Mouse (Mus musculus): ENCODE results near the gene Clic1. TPM values are rescaled to one million over a fixed set of nuclear protein-coding genes. Genes with fewer than 3 reads are reported as not detected.

Gene Clic1
- polyA plus RNA-seq, 1 experiment from 2014 or later, result 157 TPM

GRCm38 (mm10) chr17:35011440-35011839 lies 38.3 kb upstream of the Clic1 start:
- Histone ChIP-seq H3K27ac (no peak overlapping the region), H3K9ac (no peak overlapping the region), H3K4me3 (no peak overlapping the region), H3K4me2 (replicated peaks) (no peak overlapping the region), H3K36me3 (peaks cover 100% of the 10 kb centered on the region), H3K4me1 (peaks cover 2% of the 10 kb centered on the region; the same call in 1 of the 2 replicates), H3K27me3 (no peaks in the 10 kb centered on the region), H3K9me3 (replicated peaks) (no peaks in the 10 kb centered on the region)
- no peak for ATAC-seq (ENCODE audit: low FRiP score)
- 88% methylated on average over 8 of the region's 8 CpGs for WGBS

GRCm38 (mm10) chr17:35012430-35012829 lies 37.3 kb upstream of the Clic1 start:
- Histone ChIP-seq H3K27me3 (no peaks in the 10 kb centered on the region), H3K4me3 (no peak overlapping the region), H3K9me3 (replicated peaks) (no peaks in the 10 kb centered on the region), H3K4me2 (replicated peaks) (no peak overlapping the region), H3K27ac (no peak overlapping the region), H3K4me1 (peaks cover 4% of the 10 kb centered on the region; the same call in 1 of the 2 replicates), H3K9ac (no peak overlapping the region), H3K36me3 (peaks cover 99% of the 10 kb centered on the region)
- ATAC-seq (ENCODE audit: low FRiP score), result no peak
- 92% methylated on average over 13 of the region's 13 CpGs for WGBS

- H3K4me1 ChIP-seq, result peaks cover 4% of the 10 kb centered on the region; the same call in 1 of the 2 replicates
- H3K9ac ChIP-seq, result no peak overlapping the region
- H3K4me2 ChIP-seq (replicated peaks), result no peak overlapping the region
- no peak overlapping the region for H3K27ac ChIP-seq
- peaks cover 95% of the 10 kb centered on the region for H3K36me3 ChIP-seq
- H3K27me3 ChIP-seq, result no peaks in the 10 kb centered on the region
- no peaks in the 10 kb centered on the region for H3K9me3 ChIP-seq (replicated peaks)
- WGBS, result 93% methylated on average over 6 of the region's 6 CpGs
- ATAC-seq (ENCODE audit: low FRiP score), result no peak
- H3K4me3 ChIP-seq, result no peak overlapping the region
These were observed 36.5 kb upstream of the Clic1 start for GRCm38 (mm10) chr17:35013221-35013620.

GRCm38 (mm10) chr17:35015296-35015695 lies 34.5 kb upstream of the Clic1 start:
- no peak overlapping the region for H3K4me3 ChIP-seq
- H3K36me3 ChIP-seq, result peaks cover 74% of the 10 kb centered on the region
- no peak for ATAC-seq (ENCODE audit: low FRiP score)
- peaks cover 4% of the 10 kb centered on the region; the same call in 1 of the 2 replicates for H3K4me1 ChIP-seq
- H3K4me2 ChIP-seq (replicated peaks), result no peak overlapping the region
- H3K9ac ChIP-seq, result no peak overlapping the region
- H3K9me3 ChIP-seq (replicated peaks), result no peaks in the 10 kb centered on the region
- 92% methylated on average over 16 of the region's 16 CpGs for WGBS
- no peak overlapping the region for H3K27ac ChIP-seq
- no peaks in the 10 kb centered on the region for H3K27me3 ChIP-seq

GRCm38 (mm10) chr17:35016376-35016775 lies 33.4 kb upstream of the Clic1 start, which contains the start of gene Vwa7:
Gene Vwa7, plus strand, starts transcription at chr17:35016579.
- H3K9ac ChIP-seq, result no peak within 1 kb of the TSS; the same call in 1 of the 2 replicates
- ATAC-seq (ENCODE audit: low FRiP score), result peak; percentile 44; the same call in 1 of the 2 replicates
- WGBS, result 66% methylated on average over 12 of the region's 12 CpGs

GRCm38 (mm10) chr17:35016791-35017705 lies 32.7 kb upstream of the Clic1 start:
- H3K27ac ChIP-seq, result peak overlapping the region; percentile 23; the same call in 1 of the 2 replicates
- H3K4me3 ChIP-seq, result no peak overlapping the region
- no peak overlapping the region; the same call in 1 of the 2 replicates for H3K9ac ChIP-seq
- H3K9me3 ChIP-seq (replicated peaks), result no peaks in the 10 kb centered on the region
- peaks cover 57% of the 10 kb centered on the region for H3K36me3 ChIP-seq
- 84% methylated on average over 10 of the region's 10 CpGs for WGBS
- peaks cover 14% of the 10 kb centered on the region for H3K4me1 ChIP-seq
- ATAC-seq (ENCODE audit: low FRiP score), result no peak
- no peaks in the 10 kb centered on the region for H3K27me3 ChIP-seq
- no peak overlapping the region for H3K4me2 ChIP-seq (replicated peaks)

More at GRCm38 (mm10) chr17:35016376-35016775, 33.4 kb upstream of the Clic1 start, which contains the start of gene Vwa7:
- peak within 1 kb of the TSS; percentile 23; the same call in 1 of the 2 replicates for H3K27ac ChIP-seq
- H3K4me1 ChIP-seq, result peaks cover 9% of the 10 kb centered on the region
- H3K9me3 ChIP-seq (replicated peaks), result no peaks in the 10 kb centered on the region
- no peak within 1 kb of the TSS for H3K4me3 ChIP-seq
- 0 out of 2 replicates have a peak within 1 kb of the TSS, but pooled peaks have one; percentile 2 for H3K4me2 ChIP-seq (replicated peaks)
- H3K36me3 ChIP-seq, result peaks cover 63% of the 10 kb centered on the region
- no peaks in the 10 kb centered on the region for H3K27me3 ChIP-seq

- Histone ChIP-seq H3K9me3 (replicated peaks) (no peaks in the 10 kb centered on the region), H3K36me3 (peaks cover 50% of the 10 kb centered on the region), H3K27me3 (no peaks in the 10 kb centered on the region), H3K27ac (no peak overlapping the region), H3K4me1 (peaks cover 14% of the 10 kb centered on the region), H3K4me3 (no peak overlapping the region), H3K4me2 (replicated peaks) (no peak overlapping the region), H3K9ac (no peak overlapping the region)
- WGBS, result 77% methylated on average over 14 of the region's 14 CpGs
- no peak for ATAC-seq (ENCODE audit: low FRiP score)
These were observed 32.1 kb upstream of the Clic1 start for GRCm38 (mm10) chr17:35017706-35018030.

GRCm38 (mm10) chr17:35018171-35018570 lies 31.6 kb upstream of the Clic1 start:
- ATAC-seq (ENCODE audit: low FRiP score), result no peak
- H3K36me3 ChIP-seq, result peaks cover 45% of the 10 kb centered on the region
- no peaks in the 10 kb centered on the region for H3K9me3 ChIP-seq (replicated peaks)
- H3K27ac ChIP-seq, result no peak overlapping the region
- H3K4me3 ChIP-seq, result no peak overlapping the region
- H3K4me2 ChIP-seq (replicated peaks), result no peak overlapping the region
- H3K27me3 ChIP-seq, result no peaks in the 10 kb centered on the region
- peaks cover 14% of the 10 kb centered on the region for H3K4me1 ChIP-seq
- no peak overlapping the region for H3K9ac ChIP-seq
- 78% methylated on average over 3 of the region's 3 CpGs for WGBS

GRCm38 (mm10) chr17:35019894-35020293 lies 29.9 kb upstream of the Clic1 start:
- Histone ChIP-seq H3K27ac (no peak overlapping the region), H3K4me1 (peaks cover 14% of the 10 kb centered on the region), H3K27me3 (no peaks in the 10 kb centered on the region; the same call in 1 of the 2 replicates), H3K9ac (no peak overlapping the region), H3K4me3 (no peak overlapping the region), H3K4me2 (replicated peaks) (no peak overlapping the region), H3K36me3 (peaks cover 28% of the 10 kb centered on the region), H3K9me3 (replicated peaks) (no peaks in the 10 kb centered on the region)
- ATAC-seq (ENCODE audit: low FRiP score), result no peak
- 72% methylated on average over 11 of the region's 11 CpGs for WGBS

GRCm38 (mm10) chr17:35020551-35020950 lies 29.2 kb upstream of the Clic1 start:
- Histone ChIP-seq H3K4me3 (no peak overlapping the region), H3K9ac (no peak overlapping the region), H3K9me3 (replicated peaks) (no peaks in the 10 kb centered on the region), H3K4me1 (peaks cover 14% of the 10 kb centered on the region), H3K27ac (no peak overlapping the region), H3K27me3 (no peaks in the 10 kb centered on the region; the same call in 1 of the 2 replicates), H3K4me2 (replicated peaks) (no peak overlapping the region), H3K36me3 (peaks cover 22% of the 10 kb centered on the region)
- WGBS, result 92% methylated on average over 8 of the region's 8 CpGs
- no peak for ATAC-seq (ENCODE audit: low FRiP score)

- WGBS, result 6% methylated on average over 17 of the region's 17 CpGs
- Histone ChIP-seq H3K9me3 (replicated peaks) (no peaks in the 10 kb centered on the region), H3K27me3 (no peaks in the 10 kb centered on the region; the same call in 1 of the 2 replicates), H3K36me3 (peaks cover 14% of the 10 kb centered on the region), H3K27ac (peak overlapping the region; percentile 6; the same call in 1 of the 2 replicates), H3K9ac (no peak overlapping the region), H3K4me2 (replicated peaks) (peak overlapping the region; percentile 9; the same call in 1 of the 2 replicates), H3K4me3 (no peak overlapping the region), H3K4me1 (peaks cover 18% of the 10 kb centered on the region)
- ATAC-seq (ENCODE audit: low FRiP score), result peak; percentile 58
These were observed 28.5 kb upstream of the Clic1 start for GRCm38 (mm10) chr17:35021163-35021808.

- Histone ChIP-seq H3K4me2 (replicated peaks) (no peak overlapping the region), H3K27me3 (no peaks in the 10 kb centered on the region; the same call in 1 of the 2 replicates), H3K36me3 (peaks cover 7% of the 10 kb centered on the region), H3K9me3 (replicated peaks) (no peaks in the 10 kb centered on the region), H3K4me1 (peaks cover 19% of the 10 kb centered on the region), H3K9ac (no peak overlapping the region), H3K27ac (0 out of 2 replicates have a peak overlapping the region, but pooled peaks have one; percentile 8), H3K4me3 (no peak overlapping the region)
- ATAC-seq (ENCODE audit: low FRiP score), result no peak
- 68% methylated on average over 6 of the region's 6 CpGs for WGBS
These were observed 27.8 kb upstream of the Clic1 start for GRCm38 (mm10) chr17:35021842-35022477.
